Comparison of ENCODE assay signal across 10 mouse cellular contexts in genomic region chr11:22007088-22007780, GRCm38 (mm10). TPM values are rescaled to one million over a fixed set of nuclear protein-coding genes. Genes with fewer than 3 reads are reported as not detected.
DNase-seq lines count a peak whose midpoint lies in the region; ATAC-seq and TF ChIP-seq lines count a peak whose summit lies in the region.
"Had no signal": no experiment of that assay in that cellular context is flagged by ENCODE, and none has a peak within 500 bp of the region (broad histone marks: within the 10 kb centered on the region; RNA-seq: fewer than 3 reads in every experiment).

No protein-coding gene starts in this region.

- H3K9ac ChIP-seq in forebrain, embryonic 11.5 days (ENCODE audit: low read length) = peak overlapping the region; percentile 85
- H3K9ac ChIP-seq: liver, embryonic 15.5 days had no signal

- no peaks in the 10 kb centered on the region for H3K36me3 ChIP-seq in forebrain, embryonic 11.5 days (ENCODE audit: control insufficient read depth, insufficient read depth, low read length)
- H3K36me3 ChIP-seq: liver, embryonic 15.5 days had no signal

- no peak overlapping the region for H3K27ac ChIP-seq in left cerebral cortex, adult 2 months
- peak overlapping the region; percentile 94 for H3K27ac ChIP-seq in forebrain, embryonic 11.5 days (ENCODE audit: low read depth, low read length)
- H3K27ac ChIP-seq: gastrocnemius, adult 2 months; liver, embryonic 15.5 days had no signal

- H3K4me3 ChIP-seq in left cerebral cortex, adult 2 months = 0 out of 2 replicates have a peak overlapping the region, but pooled peaks have one; percentile 9
- H3K4me3 ChIP-seq in forebrain, embryonic 11.5 days (ENCODE audit: low read depth, low read length) = peak overlapping the region; percentile 89
- H3K4me3 ChIP-seq: gastrocnemius, adult 2 months; liver, embryonic 15.5 days had no signal

- peak; percentile 63 for ATAC-seq in forebrain, embryonic 11.5 days (replicated peaks; ENCODE audit: low FRiP score)

- peak in 1 of 2 experiments; percentile 22 for DNase-seq in left cerebral cortex, adult 2 months (ENCODE audit: extremely low spot score in 1 of 2, low spot score in 2 of 2)
- no peak for DNase-seq in left cerebral cortex, postnatal 14 days (ENCODE audit: low spot score in 2 of 2)
- DNase-seq in brain, adult 2 months (ENCODE audit: low read depth, low spot score) = peak; percentile 28
- DNase-seq in forebrain, embryonic 11.5 days (ENCODE audit: low spot score) = peak; percentile 89
- DNase-seq in mesoderm, embryonic 11.5 days (ENCODE audit: low read depth, low spot score) = peak; percentile 27
- no peak for DNase-seq in gastrocnemius, adult 8-10 months (ENCODE audit: low spot score in 2 of 2)
- DNase-seq in urinary bladder, postnatal 10 days (ENCODE audit: low spot score) = no peak
- no peak for DNase-seq in gastrocnemius, postnatal 25 days
- DNase-seq: gastrocnemius, adult 2 months had no signal

- intact Hi-C loops in left cerebral cortex, adult 2 months (cut with DNase I) = loop anchor here (10.0 kb wide), 1 partner anchor 642 kb away; no protein-coding TSS in a partner anchor
- intact Hi-C loops in left cerebral cortex, postnatal 14 days (cut with DNase I) = no loop called here

- WGBS in forebrain, embryonic 11.5 days = under 1% methylated on average over 20 of the region's 20 CpGs

- no peaks in the 10 kb centered on the region for H3K9me3 ChIP-seq in forebrain, embryonic 11.5 days (ENCODE audit: control insufficient read depth, low read length)
- H3K9me3 ChIP-seq: liver, embryonic 15.5 days had no signal

- no peak for TF ChIP-seq CTCF in left cerebral cortex, adult 2 months (IDR thresholded peaks at IDR 0.05)

- H3K4me1 ChIP-seq in forebrain, embryonic 11.5 days (replicated peaks; ENCODE audit: control insufficient read depth, insufficient read depth, low read length) = peaks cover 20% of the 10 kb centered on the region; the same call in 1 of the 2 replicates

- peaks cover 2% of the 10 kb centered on the region; the same call in 1 of the 2 replicates for H3K27me3 ChIP-seq in forebrain, embryonic 11.5 days (ENCODE audit: control insufficient read depth, insufficient read depth, low read length)

- peak overlapping the region; percentile 88 for H3K4me2 ChIP-seq in forebrain, embryonic 11.5 days (ENCODE audit: low read depth, low read length, severe bottlenecking)
- H3K4me2 ChIP-seq: liver, embryonic 15.5 days had no signal

RNA-seq across cellular contexts. Expression of gene Otx1, which starts 4.5 kb away (rescaled TPM):
- total RNA-seq in left cerebral cortex, adult 2 months (2021) = 1 to 10 TPM; 5.0 to 7.4 TPM
- total RNA-seq in left cerebral cortex, postnatal 14 days (2021) = 1 to 10 TPM; 6.1 to 9.1 TPM
- 45.6 and 46.4 TPM in 2 replicates for polyA plus RNA-seq in forebrain, embryonic 11.5 days (2014; fragmentation: Nextera tagmentation; extraction: Ambion mirVana)
- not detected for total RNA-seq in gastrocnemius, adult 8-10 months (2022)
- not detected for total RNA-seq in gastrocnemius, postnatal 25 days (2021)
- total RNA-seq: gastrocnemius, adult 2 months had no signal
- polyA plus RNA-seq: liver, embryonic 15.5 days had no signal

Comparison
In these comparisons a context has a peak if more than half of its experiments do, and no peak if none do; other contexts are left out.
1. DNase-seq: peak in brain, adult 2 months (single experiment), forebrain, embryonic 11.5 days (single experiment) and mesoderm, embryonic 11.5 days (single experiment); none in left cerebral cortex, postnatal 14 days (0 of 2), gastrocnemius, adult 8-10 months (0 of 2), urinary bladder, postnatal 10 days (single experiment) and gastrocnemius, postnatal 25 days (single experiment).
2. RNA of gene Otx1, which starts 4.5 kb away (total RNA-seq): 6.1 to 9.1 TPM in left cerebral cortex, postnatal 14 days and 5.0 to 7.4 TPM in left cerebral cortex, adult 2 months; not detected in gastrocnemius, adult 8-10 months and not detected in gastrocnemius, postnatal 25 days; every median in the first group is over 4 times any median in the second.